22 mouse cellular contexts compared by ENCODE assay signal in genomic region chr2:178878436-178878835, GRCm38 (mm10).
DNase-seq lines count a peak whose midpoint lies in the region; ATAC-seq and TF ChIP-seq lines count a peak whose summit lies in the region.
"Had no signal": no experiment of that assay in that cellular context is flagged by ENCODE, and none has a peak within 500 bp of the region (broad histone marks: within the 10 kb centered on the region; RNA-seq: fewer than 3 reads in every experiment).

No protein-coding gene starts in this region.

- DNase-seq in forebrain, postnatal 0 days = peak; percentile 25
- DNase-seq in forebrain, embryonic 11.5 days (ENCODE audit: low spot score) = no peak
- peak; percentile 21 for DNase-seq in kidney, postnatal 0 days (ENCODE audit: low spot score)
- no peak for DNase-seq in kidney, postnatal 25 days
- peak; percentile 38 for DNase-seq in midbrain, postnatal 0 days (ENCODE audit: low spot score)
- DNase-seq: adrenal gland, adult 2 months; adrenal gland, postnatal 14 days; cerebellum, adult 11-12 months; cerebellum, adult 8-10 months; gastrocnemius, postnatal 10 days; gastrocnemius, postnatal 36 days; heart, adult 2 months; heart, postnatal 14 days; heart, postnatal 4 days had no signal

- H3K4me3 ChIP-seq in forebrain, postnatal 0 days (ENCODE audit: low read depth, low read length) = no peak overlapping the region
- no peak overlapping the region for H3K4me3 ChIP-seq in forebrain, embryonic 11.5 days (ENCODE audit: low read depth, low read length)
- H3K4me3 ChIP-seq in kidney, postnatal 0 days (replicated peaks; ENCODE audit: low read depth, low read length) = no peak overlapping the region
- no peak overlapping the region for H3K4me3 ChIP-seq in midbrain, postnatal 0 days (ENCODE audit: low read depth, low read length)
- no peak overlapping the region for H3K4me3 ChIP-seq in midbrain, embryonic 13.5 days (replicated peaks)
- H3K4me3 ChIP-seq: forebrain, embryonic 12.5 days; forebrain, embryonic 15.5 days; heart, adult 2 months; heart, embryonic 10.5 days; heart, embryonic 13.5 days; hindbrain, embryonic 12.5 days had no signal

- H3K9me3 ChIP-seq in forebrain, postnatal 0 days (ENCODE audit: low read length) = no peaks in the 10 kb centered on the region
- no peaks in the 10 kb centered on the region for H3K9me3 ChIP-seq in forebrain, embryonic 11.5 days (ENCODE audit: control insufficient read depth, low read length)
- no peaks in the 10 kb centered on the region for H3K9me3 ChIP-seq in kidney, postnatal 0 days (replicated peaks; ENCODE audit: low read length)
- H3K9me3 ChIP-seq in midbrain, postnatal 0 days (ENCODE audit: low read length) = no peaks in the 10 kb centered on the region
- no peaks in the 10 kb centered on the region for H3K9me3 ChIP-seq in midbrain, embryonic 13.5 days
- H3K9me3 ChIP-seq: forebrain, embryonic 12.5 days; forebrain, embryonic 15.5 days; heart, embryonic 10.5 days; heart, embryonic 13.5 days; hindbrain, embryonic 12.5 days had no signal

- H3K36me3 ChIP-seq in forebrain, postnatal 0 days (ENCODE audit: insufficient read depth) = no peaks in the 10 kb centered on the region
- H3K36me3 ChIP-seq in forebrain, embryonic 11.5 days (ENCODE audit: control insufficient read depth, insufficient read depth, low read length) = no peaks in the 10 kb centered on the region
- no peaks in the 10 kb centered on the region for H3K36me3 ChIP-seq in kidney, postnatal 0 days (ENCODE audit: insufficient read depth, low read length)
- no peaks in the 10 kb centered on the region for H3K36me3 ChIP-seq in midbrain, postnatal 0 days (ENCODE audit: insufficient read depth, low read length)
- H3K36me3 ChIP-seq in midbrain, embryonic 13.5 days = no peaks in the 10 kb centered on the region
- H3K36me3 ChIP-seq: forebrain, embryonic 12.5 days; forebrain, embryonic 15.5 days; heart, embryonic 10.5 days; heart, embryonic 13.5 days; hindbrain, embryonic 12.5 days had no signal

- H3K9ac ChIP-seq in forebrain, postnatal 0 days = no peak overlapping the region
- no peak overlapping the region for H3K9ac ChIP-seq in forebrain, embryonic 11.5 days (ENCODE audit: low read length)
- no peak overlapping the region for H3K9ac ChIP-seq in kidney, postnatal 0 days (ENCODE audit: low read depth, low read length)
- no peak overlapping the region for H3K9ac ChIP-seq in midbrain, postnatal 0 days (replicated peaks; ENCODE audit: low read length, poor library complexity, severe bottlenecking)
- no peak overlapping the region for H3K9ac ChIP-seq in midbrain, embryonic 13.5 days (replicated peaks)
- H3K9ac ChIP-seq: forebrain, embryonic 12.5 days; forebrain, embryonic 15.5 days; heart, embryonic 13.5 days; hindbrain, embryonic 12.5 days had no signal

- 0 out of 2 replicates have a peak, but pooled peaks have one; percentile 40 for ATAC-seq in forebrain, postnatal 0 days
- ATAC-seq in forebrain, embryonic 11.5 days (replicated peaks; ENCODE audit: low FRiP score) = no peak
- ATAC-seq in kidney, postnatal 0 days (replicated peaks; ENCODE audit: low FRiP score, low read depth) = no peak
- ATAC-seq in midbrain, postnatal 0 days (ENCODE audit: low FRiP score) = no peak
- ATAC-seq in midbrain, embryonic 13.5 days = no peak
- ATAC-seq: CD4-positive, CD25-positive, alpha-beta regulatory T cell, adult 4 months; forebrain, embryonic 15.5 days; intestine, postnatal 0 days had no signal

- H3K27me3 ChIP-seq in forebrain, postnatal 0 days (ENCODE audit: insufficient read depth, low read length) = no peaks in the 10 kb centered on the region
- H3K27me3 ChIP-seq in forebrain, embryonic 11.5 days (ENCODE audit: control insufficient read depth, insufficient read depth, low read length) = no peaks in the 10 kb centered on the region
- H3K27me3 ChIP-seq in kidney, postnatal 0 days (ENCODE audit: insufficient read depth, low read length) = no peaks in the 10 kb centered on the region
- no peaks in the 10 kb centered on the region for H3K27me3 ChIP-seq in midbrain, postnatal 0 days (ENCODE audit: insufficient read depth, low read length)
- no peaks in the 10 kb centered on the region for H3K27me3 ChIP-seq in midbrain, embryonic 13.5 days
- H3K27me3 ChIP-seq: forebrain, embryonic 12.5 days; forebrain, embryonic 15.5 days; heart, embryonic 13.5 days; hindbrain, embryonic 12.5 days had no signal

- no peak for TF ChIP-seq CTCF in forebrain, postnatal 0 days (IDR thresholded peaks at IDR 0.05; ENCODE audit: low read depth)
- no peak for TF ChIP-seq CTCF in kidney, postnatal 0 days (IDR thresholded peaks at IDR 0.05; ENCODE audit: low read depth)
- TF ChIP-seq CTCF in midbrain, postnatal 0 days (IDR thresholded peaks at IDR 0.05) = no peak

- H3K4me2 ChIP-seq in forebrain, postnatal 0 days (ENCODE audit: low read depth) = no peak overlapping the region
- no peak overlapping the region for H3K4me2 ChIP-seq in forebrain, embryonic 11.5 days (ENCODE audit: low read depth, low read length, severe bottlenecking)
- no peak overlapping the region for H3K4me2 ChIP-seq in kidney, postnatal 0 days (ENCODE audit: low read length)
- H3K4me2 ChIP-seq in midbrain, postnatal 0 days (ENCODE audit: low read depth, low read length, poor library complexity, severe bottlenecking) = no peak overlapping the region
- H3K4me2 ChIP-seq in midbrain, embryonic 13.5 days (replicated peaks) = no peak overlapping the region
- H3K4me2 ChIP-seq: forebrain, embryonic 12.5 days; forebrain, embryonic 15.5 days; heart, embryonic 13.5 days; hindbrain, embryonic 12.5 days had no signal

- no peaks in the 10 kb centered on the region for H3K4me1 ChIP-seq in forebrain, postnatal 0 days (ENCODE audit: insufficient read depth)
- no peaks in the 10 kb centered on the region for H3K4me1 ChIP-seq in forebrain, embryonic 11.5 days (replicated peaks; ENCODE audit: control insufficient read depth, insufficient read depth, low read length)
- no peaks in the 10 kb centered on the region for H3K4me1 ChIP-seq in kidney, postnatal 0 days (replicated peaks; ENCODE audit: insufficient read depth, low read length)
- no peaks in the 10 kb centered on the region for H3K4me1 ChIP-seq in midbrain, postnatal 0 days (ENCODE audit: insufficient read depth, low read length)
- H3K4me1 ChIP-seq in midbrain, embryonic 13.5 days (replicated peaks) = no peaks in the 10 kb centered on the region
- H3K4me1 ChIP-seq: forebrain, embryonic 12.5 days; forebrain, embryonic 15.5 days; heart, embryonic 10.5 days; heart, embryonic 13.5 days; hindbrain, embryonic 12.5 days had no signal

- H3K27ac ChIP-seq in forebrain, postnatal 0 days (ENCODE audit: low read depth, low read length) = no peak overlapping the region
- H3K27ac ChIP-seq in forebrain, embryonic 11.5 days (ENCODE audit: low read depth, low read length) = no peak overlapping the region
- no peak overlapping the region for H3K27ac ChIP-seq in kidney, postnatal 0 days
- no peak overlapping the region for H3K27ac ChIP-seq in midbrain, postnatal 0 days (ENCODE audit: low read depth, low read length)
- no peak overlapping the region for H3K27ac ChIP-seq in midbrain, embryonic 13.5 days
- H3K27ac ChIP-seq: forebrain, embryonic 12.5 days; forebrain, embryonic 15.5 days; heart, adult 2 months; heart, embryonic 10.5 days; heart, embryonic 13.5 days; hindbrain, embryonic 12.5 days had no signal

- 63% methylated on average over 12 of the region's 12 CpGs for WGBS in forebrain, postnatal 0 days
- WGBS in forebrain, embryonic 11.5 days = 93% methylated on average over 12 of the region's 12 CpGs
- 61% methylated on average over 12 of the region's 12 CpGs for WGBS in kidney, postnatal 0 days
- 78% methylated on average over 12 of the region's 12 CpGs for WGBS in midbrain, postnatal 0 days
- 91% methylated on average over 12 of the region's 12 CpGs for WGBS in midbrain, embryonic 13.5 days

Comparison
In these comparisons a context has a peak if more than half of its experiments do, and no peak if none do; other contexts are left out.
1. DNase-seq: peak in forebrain, postnatal 0 days (single experiment), kidney, postnatal 0 days (single experiment) and midbrain, postnatal 0 days (single experiment); none in forebrain, embryonic 11.5 days (single experiment) and kidney, postnatal 25 days (0 of 2).